Mouse (Mus musculus) liver, embryonic 16.5 days (tissue): Measurements from ENCODE around the gene Gm38655. TPM values are rescaled to one million over a fixed set of nuclear protein-coding genes. Genes with fewer than 3 reads are reported as not detected.

ENCODE experiments used
- ATAC-seq: fragments of 200-750 bp; cut with Nextera tagmentation; 2 replicates; pipeline ENCODE4 v1.8.0; 2017; ENCODE audit warnings: low read depth, mild to moderate bottlenecking, moderate number of reproducible peaks, moderate library complexity
- H3K27ac ChIP-seq: fragments of 300-500 bp; sonication (generic); 2 replicates; pipeline ENCODE4 v1.5.1; 2014; ENCODE audit warnings: mild to moderate bottlenecking, low read length
- H3K27me3 ChIP-seq: fragments of 300-500 bp; sonication (generic); 2 replicates; pipeline ENCODE4 v1.6.1; 2014; ENCODE audit warnings: low read depth, low read length, mixed read lengths; ENCODE audit not compliant: control insufficient read depth, insufficient read depth
- H3K36me3 ChIP-seq: fragments of 300-500 bp; sonication (generic); 2 replicates; pipeline ENCODE4 v1.6.1; 2014; ENCODE audit warnings: mild to moderate bottlenecking; ENCODE audit not compliant: control insufficient read depth, insufficient read depth
- H3K4me1 ChIP-seq: fragments of 300-500 bp; sonication (generic); 2 replicates; pipeline ENCODE4 v1.6.1; 2014; ENCODE audit warnings: low read depth, low read length, mixed read lengths; ENCODE audit not compliant: control insufficient read depth
- H3K4me2 ChIP-seq: fragments of 300-500 bp; sonication (generic); 2 replicates; pipeline ENCODE4 v1.6.1; 2014; ENCODE audit warnings: low read depth, low read length, mixed read lengths
- H3K4me3 ChIP-seq: fragments of 300-500 bp; sonication (generic); 2 replicates; pipeline ENCODE4 v1.5.1; 2014; ENCODE audit warnings: low read depth, mild to moderate bottlenecking, low read length
- H3K9ac ChIP-seq: fragments of 300-500 bp; sonication (generic); 2 replicates; pipeline ENCODE4 v1.6.1; 2014; ENCODE audit warnings: low read depth, low read length
- H3K9me3 ChIP-seq: fragments of 300-500 bp; sonication (generic); replicated peaks from 2 replicates; pipeline ENCODE4 v1.6.1; 2016; ENCODE audit warnings: low read length; ENCODE audit not compliant: control insufficient read depth
- WGBS: fragments of 180-500 bp; shearing (Covaris S2); extraction: QIAGEN DNeasy Blood & Tissue Kit; methylation state at CpG from one replicate; pipeline ENCODE4 v1.1.7; 2014; ENCODE audit not compliant: insufficient replicate concordance; 5-methylcytosine and 5-hydroxymethylcytosine counted together
- polyA plus RNA-seq: library from polyadenylated mRNA; unstranded; fragments of >200 nt; fragmentation: Nextera tagmentation; extraction: Ambion mirVana; gene quantifications from 2 replicates; pipeline ENCODE4 v1.2.1, GENCODE M21; 2015

Gm38655 gene
- polyA plus RNA-seq, 1 experiment from 2014 or later, result not detected

- Histone ChIP-seq H3K4me2 (no peak overlapping the region), H3K36me3 (peaks cover 3% of the 10 kb centered on the region; the same call in 1 of the 2 replicates), H3K27ac (no peak overlapping the region), H3K27me3 (no peaks in the 10 kb centered on the region), H3K4me3 (no peak overlapping the region), H3K4me1 (no peaks in the 10 kb centered on the region; the same call in 1 of the 2 replicates), H3K9me3 (no peaks in the 10 kb centered on the region), H3K9ac (no peak overlapping the region)
- ATAC-seq, result no peak
- 65% methylated on average over 3 of the region's 3 CpGs for WGBS
These were observed 40.2 kb upstream of the Gm38655 start for GRCm38 (mm10) chr17:25215431-25215830.

GRCm38 (mm10) chr17:25211705-25212104 lies 36.4 kb upstream of the Gm38655 start:
- Histone ChIP-seq H3K4me2 (no peak overlapping the region), H3K4me3 (no peak overlapping the region), H3K9me3 (no peaks in the 10 kb centered on the region), H3K36me3 (peaks cover 5% of the 10 kb centered on the region; the same call in 1 of the 2 replicates), H3K27me3 (no peaks in the 10 kb centered on the region), H3K27ac (no peak overlapping the region), H3K4me1 (no peaks in the 10 kb centered on the region), H3K9ac (no peak overlapping the region)
- ATAC-seq, result no peak
- 79% methylated on average over 4 of the region's 4 CpGs for WGBS

- Histone ChIP-seq H3K27ac (no peak overlapping the region), H3K9ac (no peak overlapping the region), H3K9me3 (no peaks in the 10 kb centered on the region), H3K4me3 (no peak overlapping the region), H3K36me3 (peaks cover 5% of the 10 kb centered on the region; the same call in 1 of the 2 replicates), H3K27me3 (no peaks in the 10 kb centered on the region), H3K4me2 (no peak overlapping the region), H3K4me1 (no peaks in the 10 kb centered on the region)
- no peak for ATAC-seq
- 70% methylated on average over 15 of the region's 15 CpGs for WGBS
These were observed 35.6 kb upstream of the Gm38655 start for GRCm38 (mm10) chr17:25210680-25211466.

- WGBS, result 79% methylated on average over 4 of the region's 4 CpGs
- Histone ChIP-seq H3K36me3 (peaks cover 5% of the 10 kb centered on the region; the same call in 1 of the 2 replicates), H3K9ac (no peak overlapping the region)
These were observed 34.7 kb upstream of the Gm38655 start for GRCm38 (mm10) chr17:25210006-25210405.

GRCm38 (mm10) chr17:25202401-25202800 lies 27.1 kb upstream of the Gm38655 start:
- Histone ChIP-seq H3K4me2 (no peak overlapping the region), H3K27ac (no peak overlapping the region), H3K9me3 (no peaks in the 10 kb centered on the region), H3K9ac (no peak overlapping the region), H3K4me1 (no peaks in the 10 kb centered on the region), H3K27me3 (no peaks in the 10 kb centered on the region), H3K4me3 (no peak overlapping the region), H3K36me3 (peaks cover 11% of the 10 kb centered on the region)
- ATAC-seq, result no peak
- WGBS, result 70% methylated on average over 4 of the region's 4 CpGs

More at GRCm38 (mm10) chr17:25210006-25210405, 34.7 kb upstream of the Gm38655 start:
- no peak for ATAC-seq
- no peaks in the 10 kb centered on the region for H3K27me3 ChIP-seq
- no peak overlapping the region for H3K4me2 ChIP-seq
- no peak overlapping the region for H3K27ac ChIP-seq
- no peaks in the 10 kb centered on the region for H3K4me1 ChIP-seq
- no peaks in the 10 kb centered on the region for H3K9me3 ChIP-seq
- no peak overlapping the region for H3K4me3 ChIP-seq

DNA sequence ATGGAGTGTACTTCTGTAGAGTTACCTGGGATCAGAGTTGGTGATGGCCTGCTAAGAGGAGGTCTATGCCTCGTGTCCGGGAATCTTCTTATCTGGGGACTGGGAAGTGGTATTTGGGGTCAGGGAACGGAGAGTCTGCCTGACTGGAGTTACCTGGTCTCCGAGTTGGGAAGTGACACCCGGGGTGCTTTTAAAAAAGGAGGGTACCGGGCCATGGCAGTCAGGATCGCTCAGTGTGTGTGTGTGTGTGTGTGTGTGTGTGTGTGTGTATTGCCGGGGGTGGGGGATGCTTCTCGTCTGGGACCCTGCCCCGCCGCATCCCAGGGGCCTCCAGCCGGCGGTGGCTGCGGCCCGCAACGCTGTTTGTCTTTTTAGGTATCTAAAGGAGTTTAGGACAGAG lies 13.8 kb upstream of the Gm38655 start:
- H3K4me2 ChIP-seq, result peak overlapping the region; percentile 83
- no peak for ATAC-seq
- H3K4me3 ChIP-seq, result peak overlapping the region; percentile 83
- H3K36me3 ChIP-seq, result no peaks in the 10 kb centered on the region
- peak overlapping the region; percentile 78 for H3K9ac ChIP-seq
- H3K4me1 ChIP-seq, result peaks cover 27% of the 10 kb centered on the region
- WGBS, result 7% methylated on average over 15 of the region's 16 CpGs
- H3K9me3 ChIP-seq, result no peaks in the 10 kb centered on the region
- no peaks in the 10 kb centered on the region for H3K27me3 ChIP-seq
- peak overlapping the region; percentile 72 for H3K27ac ChIP-seq

- peak; percentile 28 for ATAC-seq
These were observed 13.1 kb upstream of the Gm38655 start, which contains the start of gene Unkl for GRCm38 (mm10) chr17:25188150-25189031. TSS of gene Unkl (plus strand) at chr17:25188397.

GRCm38 (mm10) chr17:25187784-25188149 lies 12.5 kb upstream of the Gm38655 start:
- H3K9me3 ChIP-seq, result no peaks in the 10 kb centered on the region
- peak overlapping the region; percentile 83 for H3K4me3 ChIP-seq
- H3K4me1 ChIP-seq, result peaks cover 37% of the 10 kb centered on the region
- peak overlapping the region; percentile 72 for H3K27ac ChIP-seq
- no peaks in the 10 kb centered on the region for H3K36me3 ChIP-seq
- ATAC-seq, result no peak
- H3K4me2 ChIP-seq, result peak overlapping the region; percentile 83
- no peaks in the 10 kb centered on the region for H3K27me3 ChIP-seq
- whole genome bisulfite sequencing, result 6% methylated on average over 11 of the region's 11 CpGs
- H3K9ac ChIP-seq, result peak overlapping the region; percentile 78

More at GRCm38 (mm10) chr17:25188150-25189031, 13.1 kb upstream of the Gm38655 start, which contains the start of gene Unkl:
- H3K4me3 ChIP-seq, result peak within 1 kb of the TSS; percentile 83
- peak within 1 kb of the TSS; percentile 78 for H3K9ac ChIP-seq
- H3K27ac ChIP-seq, result peak within 1 kb of the TSS; percentile 72
- H3K36me3 ChIP-seq, result no peaks in the 10 kb centered on the region
- H3K27me3 ChIP-seq, result no peaks in the 10 kb centered on the region
- WGBS, result under 1% methylated on average over 103 of the region's 104 CpGs
- H3K9me3 ChIP-seq, result no peaks in the 10 kb centered on the region
- H3K4me2 ChIP-seq, result peak within 1 kb of the TSS; percentile 83
- peaks cover 34% of the 10 kb centered on the region for H3K4me1 ChIP-seq
